In the genomic region with DNA sequence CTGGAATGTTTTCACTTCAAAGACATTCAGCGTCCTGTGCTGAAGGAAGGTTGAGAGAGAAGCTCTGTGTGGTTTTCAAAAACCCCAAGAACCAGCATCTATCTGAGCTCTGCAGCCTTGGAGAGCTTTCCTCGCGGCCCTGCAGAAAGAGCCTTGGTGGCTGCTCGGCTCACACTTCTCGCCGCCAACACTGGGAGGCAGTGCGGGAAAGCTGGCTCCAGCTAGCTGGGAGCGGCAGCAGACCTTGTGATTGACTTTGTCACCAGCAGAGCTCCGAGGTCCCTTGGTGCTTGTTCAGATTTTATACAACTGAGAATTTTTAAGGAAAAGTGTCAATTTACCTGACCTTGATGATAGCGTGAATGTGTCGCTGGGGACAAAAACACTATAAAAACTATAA, we compare ENCODE assay signal across 7 mouse cellular contexts.
A peak's percentile ranks its signal among the peaks of the same experiment; 100 is the strongest.
DNase-seq lines count a peak whose midpoint lies in the region; ATAC-seq and TF ChIP-seq lines count a peak whose summit lies in the region.

No protein-coding gene starts in this region.

- H3K9ac ChIP-seq in forebrain, embryonic 12.5 days, result no peak overlapping the region
- H3K9ac ChIP-seq in midbrain, postnatal 0 days (replicated peaks; ENCODE audit: low read length, poor library complexity, severe bottlenecking), result no peak overlapping the region

- 10% methylated on average over 11 of the region's 11 CpGs for WGBS in forebrain, embryonic 12.5 days
- 15% methylated on average over 11 of the region's 11 CpGs for WGBS in midbrain, postnatal 0 days

- H3K27me3 ChIP-seq in forebrain, embryonic 12.5 days, result peaks cover 51% of the 10 kb centered on the region
- H3K27me3 ChIP-seq in midbrain, postnatal 0 days (ENCODE audit: insufficient read depth, low read length), result peaks cover 11% of the 10 kb centered on the region

- H3K4me3 ChIP-seq in forebrain, embryonic 12.5 days (replicated peaks), result no peak overlapping the region
- no peak overlapping the region for H3K4me3 ChIP-seq in midbrain, postnatal 0 days (ENCODE audit: low read depth, low read length)

- H3K36me3 ChIP-seq in forebrain, embryonic 12.5 days (replicated peaks), result no peaks in the 10 kb centered on the region
- H3K36me3 ChIP-seq in midbrain, postnatal 0 days (ENCODE audit: insufficient read depth, low read length), result no peaks in the 10 kb centered on the region

- H3K4me2 ChIP-seq in forebrain, embryonic 12.5 days, result no peak overlapping the region
- H3K4me2 ChIP-seq in midbrain, postnatal 0 days (ENCODE audit: low read depth, low read length, poor library complexity, severe bottlenecking), result no peak overlapping the region

- no peak overlapping the region for H3K27ac ChIP-seq in forebrain, embryonic 12.5 days
- H3K27ac ChIP-seq in midbrain, postnatal 0 days (ENCODE audit: low read depth, low read length), result no peak overlapping the region

- peak; percentile 79 for DNase-seq in ZHBTc4 (ENCODE audit: low read depth, low spot score)
- DNase-seq in kidney, adult 11 months, result peak; percentile 9
- peak; percentile 50 to 53 for DNase-seq in left cerebral cortex, postnatal 25 days (ENCODE audit: low spot score in 2 of 2)
- DNase-seq in midbrain, postnatal 0 days (ENCODE audit: low spot score), result peak; percentile 75
- peak; percentile 28 for DNase-seq in urinary bladder, postnatal 25 days (ENCODE audit: low spot score)

- H3K9me3 ChIP-seq in forebrain, embryonic 12.5 days, result no peaks in the 10 kb centered on the region
- H3K9me3 ChIP-seq in midbrain, postnatal 0 days (ENCODE audit: low read length), result no peaks in the 10 kb centered on the region

- intact Hi-C loops in left cerebral cortex, postnatal 25 days (cut with DNase I), result loop anchor here (5.0 to 10.0 kb wide), 2 partner anchors 302 to 341 kb away; no protein-coding TSS in a partner anchor

- peak; percentile 81 for TF ChIP-seq CTCF in midbrain, postnatal 0 days (IDR thresholded peaks at IDR 0.05)

- no peaks in the 10 kb centered on the region for H3K4me1 ChIP-seq in forebrain, embryonic 12.5 days
- no peaks in the 10 kb centered on the region for H3K4me1 ChIP-seq in midbrain, postnatal 0 days (ENCODE audit: insufficient read depth, low read length)

- ATAC-seq in cerebellum, adult (ENCODE audit: insufficient number of reproducible peaks, low FRiP score, low TSS enrichment), result 0 out of 2 replicates have a peak, but pooled peaks have one; percentile 31
- ATAC-seq in forebrain, embryonic 12.5 days (ENCODE audit: low FRiP score), result peak; percentile 65; the same call in 1 of the 2 replicates
- peak; percentile 70; the same call in 1 of the 2 replicates for ATAC-seq in midbrain, postnatal 0 days (ENCODE audit: low FRiP score)

Comparison
In these comparisons a context has a peak if more than half of its experiments do, and no peak if none do; other contexts are left out.
1. DNase-seq: peak in every context shown above with its lines; median percentile 79 in ZHBTc4; 75 in midbrain, postnatal 0 days; 52 in left cerebral cortex, postnatal 25 days; 28 in urinary bladder, postnatal 25 days; 9 in kidney, adult 11 months.